Mouse (Mus musculus) induced T-regulatory cell, adult 2 months (primary cell): ENCODE results near the gene Atg2a.

Experiments
- DNase-seq: peaks from one replicate; pipeline ENCODE4 v3.0.0-alpha.2; 2012; ENCODE audit warnings: low read depth

Gene Atg2a

DNA sequence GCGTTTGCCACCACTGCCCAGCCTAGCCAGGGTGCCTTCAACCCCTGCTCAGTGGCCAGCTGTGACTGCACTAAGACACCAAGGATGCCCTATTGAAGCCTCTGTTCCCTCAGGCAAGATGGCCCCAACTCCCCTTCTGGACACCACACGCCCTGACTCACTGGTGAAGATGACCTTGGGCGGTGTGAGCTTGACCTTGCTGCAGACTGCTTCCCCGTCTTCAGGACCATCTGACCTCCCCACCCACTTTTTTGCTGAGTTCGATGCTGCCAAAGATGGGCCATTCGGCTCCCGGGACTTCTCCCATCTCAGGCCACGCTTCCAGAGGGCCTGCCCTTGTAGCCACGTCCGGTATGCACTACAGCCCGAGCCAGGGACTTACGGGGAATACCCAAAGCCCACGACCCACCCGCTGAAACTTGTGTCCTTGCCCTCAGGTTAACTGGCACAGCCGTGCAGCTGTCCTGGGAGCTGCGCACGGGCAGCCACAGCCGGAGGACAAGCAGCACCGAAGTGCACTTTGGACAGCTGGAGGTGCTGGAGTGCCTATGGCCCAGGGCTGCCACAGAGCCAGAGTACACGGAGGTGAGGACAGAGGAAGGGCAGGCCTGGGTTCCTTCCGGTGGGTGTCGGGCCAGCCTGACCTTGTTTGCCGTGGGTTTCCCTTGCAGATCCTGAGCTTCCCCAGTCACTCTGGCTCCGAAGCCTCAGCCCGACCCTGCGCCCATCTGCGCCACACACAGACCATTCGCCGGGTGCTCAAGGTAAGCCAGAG lies 6.2 kb downstream of the Atg2a start:
- no peak for DNase-seq

- no peak for DNase-seq
These were observed 11.6 kb downstream of the Atg2a start for GRCm38 (mm10) chr19:6253021-6253420.

DNA sequence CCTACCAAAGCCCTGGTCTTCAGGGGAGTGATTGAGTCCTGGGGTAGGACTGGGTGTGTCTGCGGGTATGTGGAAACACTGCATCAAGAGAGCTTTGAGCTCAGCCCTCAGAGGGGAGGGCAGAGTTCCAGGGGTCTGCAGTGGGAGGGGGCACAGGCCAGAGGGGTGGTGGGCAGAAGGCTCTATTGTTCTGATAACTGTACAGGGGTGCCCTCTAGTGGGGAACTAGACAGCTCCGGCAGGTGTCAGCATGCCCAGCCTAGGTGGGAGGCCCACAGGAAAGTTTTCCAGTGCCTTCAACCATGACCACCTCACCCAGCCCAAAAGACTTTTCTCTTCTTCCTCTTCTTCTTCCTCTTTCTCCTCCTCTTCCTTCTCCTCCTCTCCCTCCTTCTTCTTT lies 19.0 kb downstream of the Atg2a start:
- peak; percentile 71 for DNase-seq

GRCm38 (mm10) chr19:6260946-6261345 lies 19.5 kb downstream of the Atg2a start:
- DNase-seq: peak; percentile 42

GRCm38 (mm10) chr19:6261379-6261778 lies 19.9 kb downstream of the Atg2a start:
- no peak for DNase-seq

DNA sequence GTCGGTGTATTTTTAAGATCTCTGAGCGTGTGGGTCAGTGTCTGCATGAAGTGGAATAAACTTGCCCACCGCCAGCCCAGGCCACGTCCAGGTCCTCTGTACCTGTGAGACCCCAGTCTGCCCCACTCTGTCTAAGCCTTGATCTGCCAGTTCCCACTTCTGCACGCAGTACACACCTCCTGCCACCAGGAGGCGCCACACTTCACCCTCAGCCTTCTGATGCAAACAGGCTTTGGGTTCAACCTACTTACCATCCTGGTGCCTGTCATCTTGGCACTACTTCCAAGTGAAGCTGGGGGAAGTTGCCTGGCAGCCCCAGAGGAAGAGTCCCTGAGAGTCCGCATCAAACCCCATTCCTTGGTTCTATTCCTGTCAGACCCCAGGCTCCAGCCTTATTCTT lies 20.8 kb downstream of the Atg2a start:
- DNase-seq: peak; percentile 88

GRCm38 (mm10) chr19:6262839-6263433 lies 21.5 kb downstream of the Atg2a start:
- DNase-seq: no peak

DNA sequence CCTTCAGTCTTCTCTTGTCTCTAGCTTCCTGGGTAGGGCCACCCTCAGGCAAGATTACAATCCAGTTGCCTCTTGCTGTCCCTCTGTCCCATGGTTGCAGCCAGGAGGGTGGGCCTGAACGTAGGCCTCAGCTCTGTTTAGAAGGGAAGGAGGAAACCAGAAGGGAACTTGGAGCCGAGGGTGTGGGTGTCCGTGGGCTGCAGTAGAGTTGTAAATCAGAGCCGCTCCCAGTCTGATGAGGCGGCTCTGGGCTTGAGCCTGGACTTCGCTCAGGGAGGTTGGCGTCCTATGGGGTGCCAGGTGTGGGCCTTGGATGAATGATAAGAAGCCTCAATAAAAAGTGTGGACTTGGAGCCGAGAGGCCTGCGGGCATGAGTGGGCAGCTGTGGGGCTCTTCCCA lies 22.7 kb downstream of the Atg2a start:
- DNase-seq: no peak

- no peak for DNase-seq
These were observed 23.5 kb downstream of the Atg2a start for GRCm38 (mm10) chr19:6264945-6265344.

DNA sequence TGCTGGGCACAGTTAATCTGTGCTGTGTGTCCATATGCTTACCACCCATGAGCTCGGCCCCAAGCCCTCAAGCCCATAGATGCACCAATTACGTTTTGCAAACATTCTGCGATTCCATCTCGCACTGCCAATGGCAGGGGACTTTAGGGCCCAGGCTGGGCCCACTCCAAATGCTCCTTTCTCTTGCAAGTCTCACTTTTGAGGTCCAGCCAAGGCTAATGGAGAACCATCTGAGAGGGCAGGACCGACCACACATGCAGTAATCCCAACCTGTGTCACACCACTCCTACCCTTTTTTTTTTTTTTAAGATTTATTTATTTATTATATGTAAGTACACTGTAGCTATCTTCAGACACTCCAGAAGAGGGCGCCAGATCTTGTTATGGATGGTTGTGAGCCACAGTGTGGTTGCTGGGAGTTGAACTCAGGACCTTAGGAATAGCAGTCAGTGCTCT lies 24.3 kb downstream of the Atg2a start:
- DNase-seq: no peak

DNA sequence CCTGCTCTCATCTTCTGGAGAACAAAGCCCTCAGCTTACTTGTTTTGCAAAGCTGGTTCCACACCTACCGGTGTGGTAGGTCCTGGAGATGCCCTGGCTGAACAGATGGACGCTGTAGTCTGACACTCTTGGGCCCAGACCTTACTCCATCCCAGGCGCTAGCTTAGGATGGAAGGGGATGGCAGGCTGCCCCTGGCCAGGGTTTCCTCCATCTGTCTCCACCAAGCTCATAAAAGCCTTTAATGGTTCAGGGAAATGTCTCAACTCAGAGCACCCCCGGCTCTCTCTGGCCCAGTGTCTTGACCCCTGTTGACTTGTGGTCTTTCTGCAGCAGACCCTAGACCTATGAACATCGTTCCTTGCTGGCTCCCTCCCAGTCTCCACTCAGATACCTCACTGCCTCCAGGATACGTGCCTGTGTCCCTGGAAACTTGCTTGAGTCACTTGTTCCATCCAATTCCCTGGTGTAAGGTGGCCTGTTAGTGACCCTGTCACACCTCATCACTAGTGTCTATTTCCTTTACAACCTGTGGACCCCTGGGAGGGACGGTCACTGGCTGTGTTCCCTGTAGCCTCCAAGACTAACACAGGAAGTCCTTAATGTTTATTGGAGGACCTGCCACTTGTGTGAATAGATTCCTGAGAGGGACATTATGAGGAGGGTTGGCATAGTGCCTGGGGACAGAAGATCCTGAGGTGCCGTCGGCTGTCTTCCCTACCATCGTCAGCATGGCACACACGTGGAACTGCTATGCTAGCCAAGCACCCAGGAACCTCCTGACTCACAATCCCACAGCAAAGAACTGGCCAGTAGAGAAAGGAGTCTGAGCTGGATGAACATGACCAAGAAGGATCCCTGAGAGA lies 26.1 kb downstream of the Atg2a start:
- no peak for DNase-seq

DNA sequence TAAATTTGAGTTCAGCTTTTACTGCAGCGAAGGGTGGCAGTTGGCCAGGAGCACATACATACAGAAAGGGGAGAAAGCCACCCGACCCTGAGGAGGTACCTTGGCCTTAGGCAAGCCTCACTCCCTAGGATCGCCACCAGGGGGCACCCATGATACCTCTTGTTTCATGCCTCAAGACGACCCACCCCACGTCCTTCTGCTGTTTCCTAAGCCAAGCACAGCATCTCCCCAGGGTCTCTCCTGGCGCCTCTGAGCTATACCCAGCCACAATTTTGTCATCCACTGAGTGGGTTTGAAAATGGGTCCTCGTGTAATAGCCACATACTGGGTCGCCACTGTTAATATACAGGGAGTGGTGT lies 26.7 kb downstream of the Atg2a start:
- DNase-seq: peak; percentile 95

DNA sequence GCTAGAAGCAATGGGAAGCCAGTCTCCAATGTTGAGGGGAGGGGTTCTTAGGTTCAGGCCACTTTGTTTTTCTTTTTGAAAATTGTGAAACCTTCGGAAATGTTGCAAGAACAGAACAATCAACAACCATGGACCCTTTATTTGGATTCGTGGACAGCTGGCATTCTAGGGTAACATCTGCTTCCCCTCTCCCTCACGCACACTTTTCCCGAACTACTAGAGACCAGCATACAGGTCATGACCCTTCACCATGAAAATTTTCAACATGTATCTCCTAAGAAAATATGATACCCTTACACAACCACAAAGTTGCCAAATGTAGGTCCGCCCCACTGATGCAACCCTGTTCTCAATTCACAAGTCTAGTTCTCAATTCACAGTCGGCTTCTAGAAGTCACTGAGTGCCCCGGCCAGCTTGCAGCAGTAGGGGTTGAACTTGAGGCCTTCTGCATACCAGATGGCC lies 27.2 kb downstream of the Atg2a start:
- DNase-seq: no peak

DNA sequence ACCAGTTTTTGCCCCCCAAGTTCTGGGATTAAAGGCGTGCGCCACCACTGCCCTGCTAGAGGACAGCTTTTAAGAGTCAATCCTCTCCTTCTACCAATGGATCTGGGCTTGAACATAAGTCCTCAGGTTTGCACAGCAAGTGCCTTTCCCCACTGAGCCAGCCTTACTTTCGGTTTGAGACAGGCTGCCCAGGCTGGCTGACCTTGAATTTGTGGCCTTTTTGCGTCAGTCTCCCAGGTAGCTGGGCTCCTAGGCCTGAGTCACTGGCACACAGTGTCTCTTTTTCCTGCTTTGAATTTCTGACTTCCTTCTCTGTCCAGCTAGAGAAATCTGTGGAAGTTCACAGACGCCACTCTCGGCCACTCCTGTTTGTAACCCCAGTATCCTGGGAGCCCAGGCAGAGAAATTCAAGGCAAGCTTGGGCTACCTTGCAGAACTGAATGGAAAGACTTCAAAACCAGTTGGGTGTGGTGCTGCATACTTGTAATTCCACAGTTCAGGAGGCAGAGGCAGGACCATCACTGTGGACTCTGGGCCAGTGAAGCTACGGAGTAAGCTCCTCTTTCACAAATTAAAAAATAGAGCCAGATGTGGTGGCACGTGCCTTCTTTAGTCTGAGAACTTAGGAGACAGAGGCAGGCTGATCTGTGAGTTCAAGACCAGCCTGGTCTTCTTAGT lies 28.5 kb downstream of the Atg2a start:
- no peak for DNase-seq

DNA sequence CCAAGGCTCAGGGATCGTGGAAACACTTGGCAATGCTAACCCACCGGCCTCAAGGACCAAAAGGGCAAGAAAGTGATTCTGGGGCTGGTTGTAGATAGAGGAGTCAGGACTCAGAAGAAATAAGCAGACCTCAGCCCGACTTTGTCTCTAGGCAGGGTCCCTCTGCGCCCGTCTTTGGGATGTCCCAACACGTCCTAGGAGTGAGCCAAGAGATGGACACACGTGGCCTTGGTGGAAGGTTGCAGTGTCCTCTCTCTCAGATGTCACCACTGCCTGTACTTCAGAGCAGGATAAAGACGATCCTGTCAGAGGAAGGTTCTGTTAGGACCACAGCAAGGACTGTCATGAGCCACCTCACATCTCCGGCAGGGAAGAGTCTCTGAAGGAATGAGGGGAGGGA lies 29.2 kb downstream of the Atg2a start:
- DNase-seq: no peak

DNA sequence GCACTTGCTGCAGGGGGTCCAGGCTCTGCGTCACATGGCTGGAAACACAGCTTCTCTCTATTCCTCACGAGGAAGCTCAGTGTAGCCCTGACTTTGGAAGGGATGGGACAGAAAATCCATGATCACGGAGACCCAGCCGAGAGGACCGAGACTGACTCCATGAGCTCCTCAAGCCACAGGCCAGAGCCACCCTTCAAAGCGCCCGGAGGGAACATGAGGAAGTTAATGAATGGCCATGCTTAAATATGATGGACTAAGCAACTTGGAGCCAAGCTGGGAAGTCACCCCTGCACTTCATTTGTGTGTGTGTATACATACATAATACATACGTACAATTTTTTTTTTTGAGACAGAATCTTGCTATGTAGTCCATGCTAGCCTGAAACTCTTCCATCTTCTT lies 29.7 kb downstream of the Atg2a start:
- DNase-seq: no peak

DNA sequence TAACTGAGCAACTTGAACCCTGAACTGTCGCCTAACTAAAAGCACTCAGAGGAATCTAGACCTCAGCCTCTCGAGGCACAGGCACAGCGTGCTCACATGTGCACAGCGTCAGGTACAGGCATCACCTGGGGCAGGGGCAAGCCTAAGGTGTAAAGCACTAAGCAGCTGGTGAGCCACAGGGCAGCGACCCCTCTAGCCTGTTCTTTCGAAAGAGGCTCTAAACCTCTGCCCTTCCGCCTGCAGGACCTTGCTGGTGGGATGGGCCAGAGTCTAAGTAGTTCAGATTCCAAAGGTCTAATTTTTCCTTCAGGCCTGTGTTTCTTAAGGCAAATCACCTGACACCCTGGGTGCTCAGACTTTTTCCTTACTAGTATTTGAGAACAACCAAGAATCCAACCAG lies 30.6 kb downstream of the Atg2a start:
- no peak for DNase-seq

- DNase-seq: no peak
These were observed 31.3 kb downstream of the Atg2a start for GRCm38 (mm10) chr19:6272738-6273137.

GRCm38 (mm10) chr19:6273592-6273991 lies 32.1 kb downstream of the Atg2a start:
- DNase-seq: no peak

- no peak for DNase-seq
These were observed 32.6 kb downstream of the Atg2a start for GRCm38 (mm10) chr19:6273998-6274608.

DNA sequence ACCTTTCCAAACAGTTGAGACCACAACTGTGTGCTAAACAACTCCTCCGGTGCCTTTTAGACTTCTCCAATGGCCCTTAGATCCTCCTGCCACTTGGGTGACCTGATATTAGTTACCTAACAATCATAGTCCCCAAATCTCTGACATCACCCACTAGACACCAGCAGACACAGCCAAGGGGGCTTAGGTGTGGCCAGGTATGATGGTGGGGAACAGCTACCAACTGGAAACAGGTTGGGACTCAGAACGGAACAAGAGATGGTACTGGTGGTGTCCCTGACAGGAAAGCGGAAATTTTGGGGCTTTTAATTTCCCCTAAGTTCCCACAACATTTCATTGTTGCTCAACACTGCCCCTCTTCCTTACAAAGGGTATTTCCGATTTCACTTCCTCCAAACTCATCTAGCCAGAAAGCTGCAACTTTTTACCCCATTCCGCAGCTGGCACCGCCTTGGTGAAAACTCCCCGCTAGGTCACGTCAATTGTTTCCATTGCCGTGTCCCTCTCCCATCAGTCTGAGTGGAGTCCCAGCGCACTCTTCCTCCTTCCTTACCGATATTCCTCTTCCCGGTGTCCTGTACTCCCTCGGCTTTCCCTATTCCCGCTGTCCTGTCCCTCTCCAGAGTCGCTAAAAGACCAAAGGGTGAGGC lies 34.4 kb downstream of the Atg2a start:
- peak; percentile 89 for DNase-seq
